Mouse (Mus musculus): ENCODE data around the gene Gm13420.
"Not testable (repeated sequence)": the region's sequence is repeated elsewhere in the genome, so short reads cannot be mapped to it uniquely, and the experiment has no call there.

Gm13420 gene

DNA sequence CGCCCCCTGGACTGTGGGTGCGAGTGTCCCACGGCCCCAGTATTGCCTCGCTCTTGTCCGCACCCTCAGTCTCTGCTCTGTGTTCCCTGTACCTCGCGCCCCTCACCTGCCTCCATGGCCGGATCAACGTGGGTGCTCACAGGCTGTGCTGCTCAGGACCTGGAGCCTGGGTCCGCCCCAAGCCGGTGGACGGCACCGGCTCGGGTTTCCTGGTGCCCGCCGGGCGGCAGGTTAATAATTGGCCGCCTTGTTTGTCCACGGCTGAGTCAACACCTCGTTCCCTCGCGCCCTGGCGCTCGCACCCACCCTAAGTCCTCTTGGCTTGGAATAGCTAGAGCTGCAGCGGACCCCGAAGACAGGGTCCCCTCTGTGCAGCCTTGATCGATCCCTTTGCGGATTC, at the start of gene Gm13420:
Gm13420 (minus strand) TSS at position 189 of the 400 bp plus-strand sequence.
- in situ Hi-C loops (cut with MboI) = no loop called here

DNA sequence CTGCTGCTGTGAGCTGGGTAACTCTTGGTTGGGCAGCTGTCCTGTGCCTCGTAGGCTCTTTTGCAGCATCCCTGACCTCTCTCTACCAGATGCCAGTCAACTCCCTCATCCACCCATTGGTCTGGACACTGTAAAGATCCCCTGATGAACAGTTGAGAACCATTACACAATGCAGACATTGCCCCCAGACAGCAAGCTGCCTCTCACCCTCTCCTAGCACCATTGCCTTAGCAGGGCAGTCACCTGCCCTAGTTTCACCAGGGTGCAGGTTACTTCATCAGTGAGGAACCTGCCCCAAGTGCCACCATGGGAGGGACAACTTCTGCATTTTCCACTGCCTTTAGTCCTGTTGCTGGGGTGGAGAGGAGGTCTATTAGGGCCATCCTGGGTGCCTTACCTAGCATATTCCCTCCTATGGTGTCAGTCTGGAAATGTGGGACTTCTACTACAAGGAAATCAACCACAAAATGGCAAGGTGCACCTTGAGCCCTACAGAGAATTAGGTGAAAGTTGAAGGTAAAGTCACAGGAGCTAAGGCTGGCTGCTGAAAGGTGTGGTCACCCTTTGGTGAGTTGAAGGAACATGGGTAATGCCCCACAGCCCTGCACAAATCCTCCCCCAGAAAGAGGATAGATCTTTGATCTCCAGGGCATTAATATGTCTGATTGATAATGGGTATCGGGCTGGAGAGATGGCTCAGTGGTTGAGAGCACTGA, 41.4 kb upstream of the Gm13420 start:
- in situ Hi-C loops (cut with MboI) = no loop called here

DNA sequence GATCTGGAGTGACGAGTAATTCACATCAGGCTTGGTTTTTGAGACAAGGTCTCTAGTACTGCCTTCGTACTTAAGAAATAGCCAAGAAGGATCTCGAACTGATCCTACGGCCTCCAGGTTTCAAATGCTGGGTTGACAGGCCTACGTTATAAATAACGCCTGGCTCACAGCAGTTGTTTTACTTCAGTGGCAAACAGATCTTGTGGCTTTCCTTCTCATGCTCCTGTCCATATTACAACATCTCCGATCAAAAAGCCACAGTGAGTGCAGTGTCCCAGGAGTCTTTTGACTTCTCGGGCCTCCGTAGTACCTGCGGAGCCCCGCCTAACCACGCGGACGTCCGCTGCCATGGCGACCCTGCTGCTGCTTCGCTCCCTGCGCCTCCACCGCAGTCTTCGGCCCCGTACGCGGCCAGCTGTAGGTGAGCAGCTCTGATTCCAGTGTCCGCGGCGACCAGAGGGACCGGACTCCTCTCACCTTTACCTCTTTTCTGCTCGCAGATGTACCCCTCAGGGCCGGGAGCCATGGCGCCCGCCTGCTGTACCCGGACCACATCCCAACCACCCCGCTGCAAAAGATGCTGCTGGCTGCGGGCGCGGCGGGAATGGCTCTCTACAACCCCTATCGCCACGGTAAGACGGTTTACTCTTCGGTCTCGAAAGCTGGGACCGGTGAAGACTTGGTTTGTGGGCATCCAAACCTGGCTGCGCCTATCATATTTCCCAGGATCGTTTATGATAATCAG, 36.6 kb upstream of the Gm13420 start, which contains the start of gene Trub2:
Trub2 (minus strand) TSS at position 566 of the 745 bp plus-strand sequence.
- in situ Hi-C loops (cut with MboI) = no loop called here

DNA sequence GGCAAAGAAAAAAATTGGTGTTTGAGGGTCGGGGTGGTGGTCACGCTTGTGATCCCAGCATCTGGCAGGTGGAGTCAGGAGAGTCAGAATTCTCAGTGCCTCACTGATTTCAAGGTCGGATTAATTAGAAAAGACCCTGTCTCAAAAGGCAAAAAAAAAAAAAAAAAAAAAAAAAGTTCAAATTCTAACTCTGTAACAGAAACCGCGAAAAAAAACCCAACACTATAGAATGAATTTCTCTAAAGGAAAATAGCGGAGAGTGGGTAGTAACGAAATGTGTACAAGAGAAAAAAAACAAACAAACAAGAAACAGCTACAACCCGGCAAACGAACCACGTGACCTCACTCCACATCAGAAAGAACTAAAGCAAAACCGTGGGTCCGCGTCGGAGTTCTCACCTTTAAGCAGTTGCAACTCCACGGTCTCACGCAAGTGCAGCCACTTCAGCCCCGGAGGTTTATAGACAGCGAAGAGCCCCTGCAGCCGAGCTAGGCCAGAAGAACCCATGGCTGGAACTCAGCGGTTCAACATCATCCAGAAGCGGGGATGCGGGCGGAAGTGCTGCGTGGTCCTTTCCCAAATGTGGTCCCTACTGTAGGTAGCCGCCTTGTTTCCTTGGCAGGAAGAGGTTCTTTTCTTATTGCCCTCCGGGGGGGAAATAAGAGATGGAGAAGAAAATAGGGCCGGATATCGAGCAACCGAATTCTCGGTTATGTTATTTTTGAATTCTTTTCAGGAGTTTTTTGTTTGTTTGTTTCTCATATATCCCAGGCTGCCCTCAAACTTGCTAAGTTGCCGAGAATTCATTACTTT, 35.8 kb upstream of the Gm13420 start, which contains the start of gene Coq4:
Coq4 (plus strand) TSS at position 390 of the 814 bp plus-strand sequence.
- in situ Hi-C loops (cut with MboI) = no loop called here

DNA sequence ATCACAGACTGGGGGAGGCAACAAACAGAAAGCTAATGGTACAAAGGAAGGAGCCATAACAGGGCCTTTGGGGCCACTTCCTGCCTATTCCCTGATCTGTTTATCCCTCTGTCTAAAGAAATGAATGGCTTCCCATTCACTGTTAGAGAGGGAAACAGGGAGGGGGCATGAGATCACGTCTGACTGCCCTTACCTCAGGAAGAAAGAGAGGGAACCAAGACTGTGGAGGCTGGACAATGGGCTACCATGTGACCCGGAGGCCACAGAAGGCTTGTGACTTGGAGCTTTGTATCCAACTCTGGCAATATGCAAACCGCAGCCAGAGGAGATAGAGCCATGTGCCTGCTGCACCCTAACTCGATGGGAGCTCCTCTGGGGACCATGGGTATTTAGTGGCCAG, 32.8 kb upstream of the Gm13420 start:
- in situ Hi-C loops (cut with MboI) = no loop called here

DNA sequence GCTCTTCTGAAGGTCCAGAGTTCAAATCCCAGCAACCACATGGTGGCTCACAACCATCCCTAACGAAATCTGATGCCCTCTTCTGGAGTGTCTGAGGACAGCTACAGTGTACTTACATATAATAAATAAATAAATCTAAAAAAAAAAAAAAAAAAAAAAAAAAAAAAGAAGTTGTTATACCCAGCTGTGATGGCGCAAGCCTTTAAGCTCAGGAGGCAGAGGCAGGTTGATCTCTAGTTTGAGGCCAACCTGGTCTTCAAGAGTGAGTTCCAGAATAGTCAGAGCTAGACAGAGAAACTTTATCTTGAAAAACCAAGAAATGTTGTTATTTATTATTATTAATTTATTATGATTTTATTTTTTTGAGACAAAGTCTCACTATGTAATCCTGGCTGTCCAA, 29.8 kb upstream of the Gm13420 start:
- in situ Hi-C loops (cut with MboI) = not testable (repeated sequence)

DNA sequence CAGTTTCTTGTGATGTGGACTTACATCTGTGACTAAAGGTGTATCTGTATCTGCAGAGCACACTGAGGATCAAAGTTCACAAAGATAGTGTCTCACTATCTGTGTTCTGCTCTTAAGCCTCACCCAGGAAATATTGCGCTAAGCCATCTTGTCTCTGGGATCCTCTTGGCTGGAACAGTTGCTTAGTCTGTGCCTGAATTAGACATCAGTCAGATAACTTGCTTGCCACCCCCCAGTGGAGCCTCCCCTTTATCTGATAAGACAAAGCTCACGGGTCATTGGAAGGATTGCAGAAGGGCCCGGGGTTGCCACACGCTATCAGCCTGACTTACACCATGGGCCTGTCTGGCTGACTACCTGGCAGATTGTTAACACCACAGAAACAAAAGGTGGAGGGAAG, 21.8 kb upstream of the Gm13420 start:
- in situ Hi-C loops (cut with MboI) = no loop called here

DNA sequence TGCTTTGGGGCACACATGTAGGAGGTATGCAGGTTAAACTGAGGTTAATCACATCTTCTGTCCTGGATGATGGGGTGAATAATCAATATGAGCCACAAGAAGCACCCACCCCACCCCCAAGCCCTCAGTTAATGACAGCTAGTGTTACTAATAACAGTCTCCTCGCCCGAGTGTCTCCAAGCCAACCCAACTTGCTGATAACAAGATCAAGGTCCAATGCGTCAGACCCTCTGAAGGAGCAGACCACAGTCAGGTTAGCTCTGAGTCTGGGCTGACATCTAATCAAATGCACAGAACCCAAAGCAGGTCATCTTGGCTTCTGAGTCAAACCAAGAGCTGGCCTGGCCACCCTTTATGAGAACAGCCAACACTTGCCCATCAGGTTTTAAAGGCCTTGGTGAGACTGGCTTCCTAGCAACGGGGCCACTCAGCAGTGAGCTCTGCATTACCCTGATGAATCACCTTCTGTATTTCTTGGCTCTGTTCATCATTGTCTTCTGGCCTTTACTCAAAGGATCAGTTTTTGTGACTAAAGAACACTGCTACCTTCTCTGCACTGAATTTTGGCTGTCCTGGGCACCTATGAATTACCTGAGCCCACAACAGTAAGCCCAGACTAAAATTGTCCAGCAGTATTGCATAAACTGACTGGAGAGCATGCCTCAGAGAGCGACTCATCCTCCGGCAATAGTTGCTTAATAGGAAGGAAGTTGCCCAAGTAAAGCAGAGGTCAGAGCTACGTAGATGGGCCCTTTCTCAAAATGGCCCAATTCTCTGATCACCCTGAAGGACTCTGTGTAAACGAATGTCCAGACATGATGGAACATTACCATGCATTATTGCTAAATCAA, 20.4 kb upstream of the Gm13420 start:
- in situ Hi-C loops (cut with MboI) = no loop called here

DNA sequence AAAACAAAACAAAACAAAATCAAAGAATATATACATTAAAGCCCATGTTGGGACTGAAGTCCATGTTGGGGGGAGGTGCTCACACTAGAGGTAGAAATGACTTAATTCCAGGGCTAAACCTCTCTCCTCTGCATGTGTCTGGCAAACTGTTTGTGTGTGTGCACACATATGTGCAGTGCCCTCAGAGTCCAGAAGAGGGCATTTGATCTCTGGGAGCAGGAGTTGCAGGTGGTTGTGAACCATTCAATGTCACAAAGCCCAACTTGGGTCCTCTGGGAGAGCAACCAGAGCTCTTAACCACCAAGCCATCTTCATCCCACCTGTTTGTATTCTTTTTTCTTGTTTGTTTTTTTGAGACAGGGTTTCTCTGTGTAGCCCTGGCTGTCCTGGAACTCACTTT, 18.7 kb upstream of the Gm13420 start:
- in situ Hi-C loops (cut with MboI) = no loop called here

DNA sequence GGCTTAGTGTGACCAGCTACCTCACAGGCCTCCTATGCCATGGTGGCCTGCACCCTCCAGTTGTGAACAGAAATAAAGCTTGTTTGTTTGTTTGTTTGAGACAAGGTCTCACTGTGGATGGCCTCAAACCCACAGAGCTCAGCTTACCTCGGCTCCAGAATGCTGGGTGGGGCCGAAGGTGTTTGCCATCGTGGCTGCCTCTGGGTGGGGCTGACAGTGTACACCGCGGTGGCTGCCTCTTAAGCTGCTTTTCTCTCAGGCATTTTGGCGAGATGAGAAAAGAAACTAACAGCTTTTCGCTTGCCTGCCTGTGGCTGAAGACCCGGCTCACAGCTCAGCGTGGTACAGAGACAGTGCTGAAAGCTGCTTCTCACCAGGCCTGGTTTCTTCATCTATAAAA, 17.4 kb upstream of the Gm13420 start:
- in situ Hi-C loops (cut with MboI) = no loop called here

DNA sequence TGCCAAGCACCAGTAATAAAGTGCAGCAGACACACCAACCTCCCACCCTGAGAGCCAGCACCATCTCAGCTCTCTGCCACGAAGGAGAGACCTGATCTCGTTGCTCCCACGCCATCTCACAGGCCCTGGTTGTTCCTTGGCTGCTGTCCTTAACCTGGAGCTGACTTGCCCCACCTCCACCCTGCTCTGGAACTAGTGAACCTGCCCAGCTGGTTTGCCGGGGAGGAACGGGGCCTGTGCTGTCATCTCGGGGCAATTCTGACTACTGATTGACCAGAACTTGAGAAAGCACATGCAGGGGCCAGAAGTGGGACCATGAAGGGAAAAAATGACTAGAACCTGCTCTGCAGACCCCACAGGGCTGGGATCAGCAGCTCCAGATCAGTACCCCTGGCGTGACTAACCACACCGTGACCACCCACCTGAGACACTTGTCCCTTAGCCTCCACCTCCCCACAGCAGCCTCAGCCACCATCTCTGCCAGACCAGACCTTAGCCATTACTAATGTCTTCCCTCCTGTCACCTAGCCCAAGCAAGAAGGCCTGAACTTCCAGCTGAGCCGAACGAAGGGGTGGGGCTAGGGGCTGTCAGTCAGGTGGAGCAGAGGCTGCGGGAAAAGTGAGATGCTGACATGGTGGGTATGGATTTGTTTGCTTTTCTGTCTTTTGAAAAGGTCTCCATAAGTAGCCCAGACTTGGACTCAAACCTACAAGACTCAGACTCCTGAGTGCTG, 16.7 kb upstream of the Gm13420 start:
- in situ Hi-C loops (cut with MboI) = no loop called here

DNA sequence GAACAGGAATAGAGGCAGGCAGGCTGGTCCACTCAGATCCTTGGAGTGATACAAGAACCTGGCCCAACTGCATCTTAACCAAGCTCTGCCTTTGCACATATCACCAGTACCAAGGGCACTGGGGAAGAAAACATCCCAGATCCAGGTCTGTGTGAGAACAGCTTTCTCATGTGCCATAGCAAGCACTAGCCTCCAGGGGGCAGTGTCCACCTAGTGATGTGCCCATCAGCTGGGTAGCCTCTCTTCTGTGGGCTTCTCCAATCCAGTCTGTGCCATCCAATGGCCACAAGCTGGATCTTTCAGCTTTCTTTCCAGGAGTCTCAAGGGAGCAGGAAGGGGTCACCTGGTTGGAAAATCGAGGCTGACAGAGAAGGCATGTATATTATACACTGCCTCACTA, 13.3 kb upstream of the Gm13420 start:
- in situ Hi-C loops (cut with MboI) = no loop called here

DNA sequence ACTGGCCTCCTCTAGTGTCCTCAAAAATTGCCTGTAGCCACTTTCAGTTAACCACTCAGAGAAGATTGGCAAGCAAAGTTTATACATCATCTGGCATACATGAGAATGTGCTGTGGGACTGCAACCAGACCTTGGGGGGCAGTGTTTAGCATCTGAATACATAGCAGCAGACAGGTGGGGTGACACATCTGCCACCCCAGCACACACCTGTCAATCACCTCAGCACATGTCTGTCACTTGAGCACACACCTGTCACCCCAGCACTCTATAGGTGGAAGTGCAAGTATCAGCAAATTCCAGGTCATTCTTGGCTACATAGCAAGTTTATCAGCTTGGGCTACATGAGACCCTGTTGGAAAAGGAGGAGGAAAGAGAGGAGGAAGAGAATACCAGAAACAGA, 4.2 kb upstream of the Gm13420 start:
- in situ Hi-C loops (cut with MboI) = no loop called here

DNA sequence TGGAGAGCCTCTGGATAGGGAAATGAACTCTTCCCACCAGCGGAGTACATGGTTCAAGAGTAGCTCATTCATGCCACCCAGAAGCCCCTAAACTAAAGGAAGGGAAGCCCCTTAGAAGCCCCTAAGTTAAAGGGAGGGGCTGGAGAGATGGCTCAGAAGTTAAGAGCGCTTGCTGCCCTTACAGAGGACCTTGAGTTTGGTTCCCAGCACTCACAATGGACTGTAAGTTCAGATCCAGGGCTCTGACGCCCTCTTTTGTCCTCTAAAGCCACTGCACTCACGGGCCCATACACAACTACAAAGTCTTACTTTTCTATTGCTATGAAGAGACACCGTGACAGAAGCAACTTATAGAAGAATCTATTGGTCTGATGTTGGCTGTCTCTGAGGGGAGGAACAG, 912 bp upstream of the Gm13420 start:
- in situ Hi-C loops (cut with MboI) = no loop called here

DNA sequence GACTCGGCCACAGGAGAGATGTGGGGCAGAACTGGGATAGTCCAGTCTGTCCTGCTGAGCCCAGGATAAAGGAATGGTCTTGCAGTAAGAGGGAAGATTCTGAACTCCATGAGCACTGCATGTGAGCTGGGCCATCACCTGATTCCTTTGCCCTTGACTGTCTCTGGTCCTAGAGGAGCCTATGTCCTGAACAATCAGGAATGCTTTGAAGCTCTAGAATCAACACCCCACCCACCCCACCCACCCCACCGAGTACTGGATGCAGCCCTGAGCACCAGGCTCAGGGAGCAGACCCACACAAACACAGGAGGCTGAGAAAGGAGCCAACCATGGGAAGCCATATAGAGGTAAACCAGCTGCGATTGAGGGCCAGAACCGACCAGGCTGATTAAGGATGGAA, 3.0 kb downstream of the Gm13420 start:
- in situ Hi-C loops (cut with MboI) = no loop called here

DNA sequence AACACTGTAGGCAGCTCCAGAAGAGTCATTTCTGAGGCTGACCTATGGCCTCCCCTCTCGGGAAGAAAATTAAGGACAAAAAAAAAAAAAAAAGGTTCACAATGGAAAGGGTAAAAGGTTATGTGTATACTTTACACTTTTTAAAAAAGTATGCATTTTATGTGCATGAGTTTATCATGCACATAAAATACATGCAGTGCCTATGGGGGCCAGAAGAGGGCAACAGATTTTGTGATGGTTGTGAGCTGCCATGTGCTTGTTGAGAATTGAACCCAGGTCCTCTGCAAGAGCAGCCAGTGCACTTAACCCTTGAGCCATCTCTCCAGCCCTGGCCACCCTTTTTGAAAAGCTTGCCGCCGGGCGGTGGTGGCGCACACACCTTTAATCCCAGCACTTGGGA, 3.6 kb downstream of the Gm13420 start:
- in situ Hi-C loops (cut with MboI) = no loop called here

DNA sequence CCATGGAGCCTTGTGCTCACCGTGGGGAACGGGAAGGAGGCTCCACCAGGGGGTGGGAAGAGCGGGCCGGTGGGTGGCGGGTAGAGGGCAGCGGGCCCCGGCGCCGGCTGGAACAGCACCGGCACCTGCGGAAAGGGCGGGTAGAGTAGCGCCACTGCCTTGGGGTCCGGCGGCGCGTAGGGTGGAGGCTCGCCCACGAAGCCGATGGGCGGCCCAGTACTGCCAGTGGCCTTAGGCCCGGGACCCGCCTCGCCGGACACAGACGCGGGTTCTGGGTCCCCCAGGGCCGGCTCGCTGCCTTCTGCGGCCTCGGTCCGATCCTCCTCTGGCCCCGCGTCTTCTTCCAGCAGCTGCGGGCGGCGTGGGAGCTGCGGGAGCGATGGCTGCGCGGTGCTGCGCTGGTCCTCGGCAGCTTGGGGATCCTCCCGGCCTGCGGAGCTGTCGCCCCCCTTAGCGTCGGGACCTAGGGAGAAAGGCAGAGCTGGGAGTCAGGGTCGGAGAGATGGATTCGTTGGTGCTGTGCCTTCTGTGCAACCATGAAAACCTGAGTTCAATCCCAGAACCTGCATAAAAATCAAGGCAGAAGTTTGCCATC, 4.2 kb downstream of the Gm13420 start:
- in situ Hi-C loops (cut with MboI) = no loop called here

DNA sequence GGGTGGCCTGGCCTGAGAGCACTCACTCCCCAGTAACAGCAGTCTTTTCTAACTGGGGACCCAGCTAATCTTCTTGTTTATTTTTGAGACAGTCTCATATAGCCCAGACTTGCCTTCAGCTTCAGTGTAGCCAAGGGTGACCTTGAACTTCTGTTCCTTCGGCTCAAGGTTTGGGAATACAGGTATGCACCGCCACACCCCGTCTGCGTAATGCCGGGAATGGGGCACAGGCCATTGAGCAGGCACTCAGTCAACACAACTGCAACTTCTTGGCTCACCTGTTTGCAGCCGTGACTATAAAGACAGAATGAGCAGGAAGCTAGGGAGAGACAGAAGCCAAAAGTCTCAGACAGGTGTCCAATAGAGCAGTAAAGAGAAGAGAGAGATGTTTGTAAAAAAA, 7.2 kb downstream of the Gm13420 start:
- in situ Hi-C loops (cut with MboI) = no loop called here

DNA sequence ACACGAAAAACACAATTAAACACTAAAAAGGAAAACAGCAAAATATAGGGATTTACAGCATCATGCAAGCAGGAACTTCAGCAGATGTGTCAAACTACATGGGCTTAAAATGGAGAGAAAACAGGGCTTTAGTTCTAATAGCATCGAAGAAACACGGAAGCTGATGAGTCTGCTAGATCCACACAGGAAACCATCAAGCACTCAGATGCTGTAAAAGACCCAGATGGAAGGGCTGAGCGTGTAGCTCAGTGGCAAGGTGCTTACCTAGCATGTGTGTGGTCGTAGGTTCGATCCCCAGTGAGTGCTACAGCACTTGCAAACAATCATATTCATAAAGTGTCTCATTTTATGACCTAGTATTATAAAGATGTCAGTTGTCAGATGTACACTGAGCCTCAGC, 10.3 kb downstream of the Gm13420 start:
- in situ Hi-C loops (cut with MboI) = no loop called here

DNA sequence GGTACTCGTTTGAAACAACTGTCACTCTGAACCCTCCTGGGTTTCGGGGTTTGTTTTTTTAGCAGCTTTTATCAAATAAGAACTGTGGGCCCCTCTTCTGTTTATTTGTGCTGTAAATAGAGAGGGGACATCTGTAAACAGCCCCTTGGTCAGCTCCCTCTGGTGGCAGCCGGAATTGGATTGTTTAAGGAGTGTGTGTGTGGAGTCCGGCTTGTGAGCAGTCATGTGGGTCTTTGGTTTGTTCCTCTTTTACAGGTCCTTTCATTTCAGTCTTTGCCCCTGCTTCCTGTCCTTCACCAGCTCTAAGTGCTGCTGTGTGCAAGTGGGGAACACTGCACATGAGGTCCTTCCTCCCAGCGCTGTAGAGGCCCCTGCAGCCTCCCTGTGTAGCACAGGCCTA, 12.1 kb downstream of the Gm13420 start:
- in situ Hi-C loops (cut with MboI) = no loop called here

DNA sequence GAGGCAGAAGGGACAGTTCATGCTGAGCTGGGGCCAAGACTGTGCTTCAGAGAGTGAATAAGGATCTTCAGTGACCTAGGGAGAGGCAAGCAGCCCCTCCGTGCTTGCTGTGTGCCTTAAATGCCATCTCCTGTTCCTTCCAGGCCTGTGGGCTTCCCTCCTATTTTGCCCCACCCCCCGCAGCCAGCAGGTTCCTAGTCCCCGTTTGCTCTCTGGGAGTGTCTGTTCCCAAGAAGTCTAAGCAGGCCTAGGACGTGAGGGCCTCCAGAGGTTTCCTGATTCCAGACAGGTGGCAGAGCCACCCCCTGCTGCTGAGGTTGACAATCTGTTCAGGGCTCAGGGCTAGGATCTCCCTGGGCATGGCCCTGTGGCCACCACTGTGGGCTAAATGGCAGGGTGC, 12.7 kb downstream of the Gm13420 start:
- in situ Hi-C loops (cut with MboI) = no loop called here

All from mature B cell (primary cell).